Mouse (Mus musculus) small intestine, adult 2 months (tissue): ENCODE results near the gene Mta2.

ENCODE experiments used
- CTCF ChIP-seq: fragments of 200-500 bp; IDR thresholded peaks from 2 replicates; pipeline ENCODE4 v1.5.1; 2012; ENCODE audit warnings: low read depth, mild to moderate bottlenecking, control low read depth, inconsistent platforms, low read length, moderate library complexity, mixed read lengths; ENCODE audit not compliant: insufficient replicate concordance, insufficient read length; ENCODE audit errors: extremely low read depth
- POLR2A ChIP-seq: fragments of 200-500 bp; IDR thresholded peaks from 2 replicates; pipeline ENCODE4 v1.6.1; 2012; ENCODE audit warnings: low read depth, mild to moderate bottlenecking, control low read depth, inconsistent platforms, low read length, moderate library complexity

DNA sequence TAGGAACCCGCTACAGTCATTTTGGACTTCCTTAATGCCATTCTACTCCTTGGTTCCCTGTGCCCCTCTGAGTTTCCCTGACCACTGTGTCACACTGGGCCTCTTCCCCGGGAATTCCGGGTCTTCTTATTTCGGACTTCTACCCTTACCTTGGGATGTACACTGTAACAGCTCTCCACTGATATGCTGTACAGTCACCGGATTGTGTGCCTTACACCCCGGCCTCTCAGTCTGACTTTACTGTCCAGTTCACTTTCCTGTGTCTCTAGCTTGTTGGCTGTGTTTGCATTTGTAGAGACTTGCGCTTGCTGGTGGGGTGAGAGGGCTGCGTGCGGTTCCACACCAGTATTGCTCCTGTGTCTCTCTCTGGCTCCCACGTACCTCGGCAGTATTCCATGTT is 11.6 kb upstream of the Mta2 start:
- TF ChIP-seq POLR2A (no peak), CTCF (no peak)
